Mouse (Mus musculus) hindbrain, embryonic 14.5 days (tissue): ENCODE measurements at regions not wholly inside any gene's neighbourhood (a gene's known extent, or its start where the extent isn't known, plus 50 kb on each side); places are given as distances from the start of the nearest gene placed in this dataset.

Experiments used
- ATAC-seq: fragments of 200-750 bp; cut with Nextera tagmentation; 2 replicates; pipeline ENCODE4 v1.8.0; 2017; ENCODE audit warnings: moderate number of reproducible peaks, mild to moderate bottlenecking, moderate TSS enrichment, moderate library complexity; ENCODE audit not compliant: low FRiP score
- DNase-seq: peaks from one replicate; pipeline ENCODE4 v3.0.0-alpha.2; 2015; ENCODE audit warnings: low spot score
- H3K27ac ChIP-seq: fragments of 300-500 bp; sonication (generic); 2 replicates; pipeline ENCODE4 v1.5.1; 2014; ENCODE audit warnings: mild to moderate bottlenecking, moderate library complexity
- H3K27me3 ChIP-seq: fragments of 300-500 bp; sonication (generic); 2 replicates; pipeline ENCODE4 v1.6.1; 2014; ENCODE audit warnings: mild to moderate bottlenecking, low read length, mixed read lengths; ENCODE audit not compliant: control insufficient read depth, insufficient read depth
- H3K36me3 ChIP-seq: fragments of 300-500 bp; sonication (generic); replicated peaks from 2 replicates; pipeline ENCODE4 v1.6.1; 2014; ENCODE audit not compliant: control insufficient read depth, insufficient read depth
- H3K4me1 ChIP-seq: fragments of 300-500 bp; sonication (generic); replicated peaks from 2 replicates; pipeline ENCODE4 v1.6.1; 2014; ENCODE audit warnings: antibody characterized with exemption, low read length, mixed read lengths; ENCODE audit not compliant: control insufficient read depth, insufficient read depth
- H3K4me2 ChIP-seq: fragments of 300-500 bp; sonication (generic); replicated peaks from 2 replicates; pipeline ENCODE4 v1.6.1; 2014; ENCODE audit warnings: mild to moderate bottlenecking, moderate library complexity
- H3K4me3 ChIP-seq: fragments of 300-500 bp; sonication (generic); replicated peaks from 2 replicates; pipeline ENCODE4 v1.5.1; 2014; ENCODE audit warnings: mild to moderate bottlenecking, low read length
- H3K9ac ChIP-seq: fragments of 300-500 bp; sonication (generic); 2 replicates; pipeline ENCODE4 v1.6.1; 2014
- H3K9me3 ChIP-seq: fragments of 300-500 bp; sonication (generic); 2 replicates; pipeline ENCODE4 v1.6.1; 2016; ENCODE audit warnings: low read length; ENCODE audit not compliant: control insufficient read depth
- WGBS: fragments of 180-500 bp; shearing (Covaris S2); extraction: QIAGEN DNeasy Blood & Tissue Kit; methylation state at CpG from one replicate; pipeline ENCODE4 v1.1.7; 2014; 5-methylcytosine and 5-hydroxymethylcytosine counted together

GRCm38 (mm10) chr1:15155046-15155445, 938.1 kb downstream of the 4930444P10Rik start:
- Histone ChIP-seq H3K27ac (no peak overlapping the region), H3K9ac (no peak overlapping the region), H3K4me2 (no peak overlapping the region), H3K9me3 (no peaks in the 10 kb centered on the region), H3K4me1 (no peaks in the 10 kb centered on the region), H3K4me3 (no peak overlapping the region), H3K27me3 (no peaks in the 10 kb centered on the region), H3K36me3 (no peaks in the 10 kb centered on the region)
- ATAC-seq (no peak), DNase-seq (no peak)
- WGBS, result 95% methylated on average over 2 of the region's 2 CpGs

DNA sequence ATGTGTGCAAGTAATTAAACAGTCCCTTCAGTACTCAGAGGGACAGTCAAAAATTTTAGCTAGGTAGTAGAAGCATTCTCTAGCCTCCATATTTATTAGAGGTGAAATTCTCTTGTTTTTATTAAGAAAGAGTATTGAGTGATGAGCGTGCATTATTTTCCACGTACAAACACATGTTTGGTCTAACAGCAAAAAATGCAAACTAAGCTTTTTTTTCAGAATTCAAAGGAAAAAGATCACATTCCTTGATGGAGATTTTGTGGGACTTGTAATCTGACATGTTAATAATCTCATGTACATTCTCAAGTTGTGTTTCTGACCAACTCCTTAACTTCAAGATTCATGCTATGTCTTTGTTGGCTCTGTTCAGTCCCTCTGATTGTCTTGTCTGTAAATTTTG, 939.2 kb downstream of the 4930444P10Rik start:
- H3K4me1 ChIP-seq, result no peaks in the 10 kb centered on the region
- no peaks in the 10 kb centered on the region for H3K9me3 ChIP-seq
- DNase-seq (no peak), ATAC-seq (no peak)
- no peaks in the 10 kb centered on the region for H3K36me3 ChIP-seq
- no peak overlapping the region for H3K27ac ChIP-seq
- no peak overlapping the region for H3K4me3 ChIP-seq
- H3K4me2 ChIP-seq, result no peak overlapping the region
- no peak overlapping the region for H3K9ac ChIP-seq
- H3K27me3 ChIP-seq, result no peaks in the 10 kb centered on the region
- WGBS, result 90% methylated on average over 2 of the region's 2 CpGs

- no peaks in the 10 kb centered on the region for H3K36me3 ChIP-seq
- H3K9ac ChIP-seq, result no peak overlapping the region
- H3K27ac ChIP-seq, result no peak overlapping the region
- H3K9me3 ChIP-seq, result no peaks in the 10 kb centered on the region
- 98% methylated on average over 1 of the region's 1 CpGs for WGBS
- no peak overlapping the region for H3K4me2 ChIP-seq
- ATAC-seq (no peak), DNase-seq (no peak)
- H3K4me3 ChIP-seq, result no peak overlapping the region
- H3K4me1 ChIP-seq, result no peaks in the 10 kb centered on the region
- no peaks in the 10 kb centered on the region for H3K27me3 ChIP-seq
These were observed 949.1 kb downstream of the 4930444P10Rik start for GRCm38 (mm10) chr1:15143922-15144591.

DNA sequence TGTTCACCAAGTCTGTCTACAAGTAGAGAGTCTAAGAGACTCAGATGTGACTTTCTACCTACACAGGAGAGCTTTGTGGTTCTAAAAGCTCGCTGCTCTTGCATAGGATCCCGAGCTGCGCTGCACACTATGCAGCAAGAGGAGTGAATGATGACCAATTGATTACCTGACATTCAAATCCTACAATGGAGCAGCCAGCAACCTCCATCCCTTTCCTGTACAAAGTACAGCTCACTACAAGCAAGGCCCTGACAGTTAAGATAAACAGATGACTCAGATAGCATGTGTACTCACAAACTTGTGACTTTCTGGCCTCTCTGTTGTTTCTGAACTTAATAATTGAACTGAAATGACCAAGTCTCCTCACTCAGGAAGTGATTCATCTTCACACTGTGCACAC, 974.7 kb downstream of the 4930444P10Rik start:
- Histone ChIP-seq H3K9ac (no peak overlapping the region), H3K9me3 (no peaks in the 10 kb centered on the region), H3K36me3 (no peaks in the 10 kb centered on the region), H3K27me3 (no peaks in the 10 kb centered on the region), H3K4me3 (no peak overlapping the region), H3K27ac (no peak overlapping the region), H3K4me1 (no peaks in the 10 kb centered on the region), H3K4me2 (no peak overlapping the region)
- ATAC-seq (no peak), DNase-seq (no peak)
- WGBS, result 79% methylated on average over 3 of the region's 3 CpGs

DNA sequence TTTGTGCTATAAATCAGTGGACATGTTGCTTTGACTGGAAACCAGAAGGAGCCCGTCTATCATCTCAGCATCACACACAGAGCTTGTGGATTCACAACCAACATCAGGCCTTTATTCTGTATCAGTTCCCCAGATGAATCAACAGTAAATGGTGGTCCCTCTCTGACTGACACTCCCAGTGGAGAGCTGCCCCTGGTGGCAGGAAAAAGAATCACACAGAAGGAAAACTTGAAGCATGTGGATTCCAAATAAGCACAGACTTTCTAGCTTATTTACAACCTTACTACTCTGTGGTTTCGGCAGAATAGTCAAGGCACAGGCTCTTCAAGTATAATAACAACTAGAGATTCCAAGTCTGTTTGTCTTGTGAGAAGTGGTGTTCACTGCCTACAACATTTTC, 981.7 kb downstream of the 4930444P10Rik start:
- no peaks in the 10 kb centered on the region for H3K27me3 ChIP-seq
- no peaks in the 10 kb centered on the region for H3K4me1 ChIP-seq
- H3K27ac ChIP-seq, result no peak overlapping the region
- H3K9ac ChIP-seq, result no peak overlapping the region
- ATAC-seq (no peak), DNase-seq (no peak)
- H3K4me3 ChIP-seq, result no peak overlapping the region
- H3K4me2 ChIP-seq, result no peak overlapping the region
- H3K9me3 ChIP-seq, result no peaks in the 10 kb centered on the region
- H3K36me3 ChIP-seq, result no peaks in the 10 kb centered on the region
- 84% methylated on average over 2 of the region's 2 CpGs for WGBS

- Histone ChIP-seq H3K9me3 (0 out of 2 replicates have a peak, but pooled peaks cover 4% of the 10 kb centered on the region), H3K27ac (no peak overlapping the region), H3K9ac (no peak overlapping the region), H3K4me1 (no peaks in the 10 kb centered on the region), H3K4me3 (no peak overlapping the region), H3K36me3 (no peaks in the 10 kb centered on the region), H3K4me2 (no peak overlapping the region), H3K27me3 (no peaks in the 10 kb centered on the region)
- WGBS, result 100% methylated on average over 1 of the region's 1 CpGs
- no peak for ATAC-seq
- no peak for DNase-seq
These were observed 1022.8 kb downstream of the 4930444P10Rik start for GRCm38 (mm10) chr1:15070331-15070730.

- Histone ChIP-seq H3K9me3 (no peaks in the 10 kb centered on the region), H3K36me3 (no peaks in the 10 kb centered on the region), H3K9ac (no peak overlapping the region), H3K27me3 (no peaks in the 10 kb centered on the region), H3K27ac (no peak overlapping the region), H3K4me1 (no peaks in the 10 kb centered on the region), H3K4me2 (no peak overlapping the region), H3K4me3 (no peak overlapping the region)
- DNase-seq (no peak), ATAC-seq (no peak)
- 74% methylated on average over 1 of the region's 1 CpGs for WGBS
These were observed 1059.1 kb downstream of the 4930444P10Rik start for GRCm38 (mm10) chr1:15034047-15034446.

DNA sequence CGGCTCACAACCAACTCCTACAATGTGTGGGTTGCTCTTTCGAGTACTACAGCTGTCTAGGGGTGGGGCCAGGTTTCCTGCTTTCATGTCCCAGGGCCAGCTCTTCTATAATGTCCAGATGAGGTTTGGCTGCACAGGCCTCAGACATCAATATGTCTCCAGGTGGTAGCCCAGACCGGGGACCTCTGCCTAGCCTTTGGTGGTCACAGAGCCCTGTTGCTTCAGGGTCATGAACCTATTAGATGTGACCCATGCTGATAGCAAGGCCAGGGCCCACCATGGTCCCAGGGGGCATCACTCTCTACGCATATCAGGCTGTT, 1074.7 kb downstream of the 4930444P10Rik start:
- Histone ChIP-seq H3K27me3 (no peaks in the 10 kb centered on the region), H3K9me3 (no peaks in the 10 kb centered on the region), H3K4me3 (no peak overlapping the region), H3K4me1 (no peaks in the 10 kb centered on the region), H3K4me2 (no peak overlapping the region), H3K9ac (no peak overlapping the region), H3K36me3 (no peaks in the 10 kb centered on the region), H3K27ac (no peak overlapping the region)
- ATAC-seq (no peak), DNase-seq (no peak)
- 91% methylated on average over 4 of the region's 4 CpGs for WGBS

GRCm38 (mm10) chr1:15017689-15018459, 1075.3 kb downstream of the 4930444P10Rik start:
- DNase-seq, result no peak
- Histone ChIP-seq H3K4me3 (no peak overlapping the region), H3K36me3 (no peaks in the 10 kb centered on the region), H3K4me2 (no peak overlapping the region), H3K9ac (no peak overlapping the region), H3K27me3 (no peaks in the 10 kb centered on the region), H3K4me1 (no peaks in the 10 kb centered on the region), H3K9me3 (no peaks in the 10 kb centered on the region), H3K27ac (no peak overlapping the region)
- 66% methylated on average over 9 of the region's 9 CpGs for WGBS
- 0 out of 2 replicates have a peak, but pooled peaks have one; percentile 21 for ATAC-seq
